Mouse (Mus musculus): Measurements from ENCODE around the gene Cabp1.

Cabp1 gene

GRCm38 (mm10) chr5:115193669-115194625, at the start of gene Cabp1:
Gene Cabp1 (minus strand): TSS chr5:115194381.
- DNase-seq (ENCODE audit: extremely low spot score, low spot score): peak; percentile 72

GRCm38 (mm10) chr5:115240191-115240590, 46.0 kb upstream of the Cabp1 start:
- no peak for DNase-seq (ENCODE audit: extremely low spot score, low spot score)

DNA sequence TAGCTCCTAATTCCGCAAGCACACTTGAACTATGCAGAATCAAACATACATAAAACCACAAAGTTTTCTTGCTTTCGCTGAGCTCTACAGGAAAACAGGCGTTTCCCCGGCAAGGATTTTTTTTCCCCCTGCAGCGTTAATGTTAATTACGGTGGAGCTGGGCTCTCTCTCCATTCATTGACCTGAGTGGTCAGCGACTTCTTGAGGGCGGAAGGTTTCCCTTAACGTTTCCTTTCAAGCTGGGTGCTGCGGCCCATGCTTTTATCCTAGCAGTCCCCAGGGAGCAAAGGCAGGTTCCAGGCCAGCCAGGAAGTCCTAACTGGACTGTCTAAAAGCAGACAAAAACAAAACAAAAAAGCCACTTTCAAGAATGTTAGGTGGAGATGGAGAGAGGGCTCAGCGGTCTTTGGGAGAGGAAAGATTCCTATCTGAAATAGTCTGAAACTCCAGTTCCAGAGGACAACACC, 44.6 kb upstream of the Cabp1 start:
- peak; percentile 29 for DNase-seq (ENCODE audit: extremely low spot score, low spot score)

DNA sequence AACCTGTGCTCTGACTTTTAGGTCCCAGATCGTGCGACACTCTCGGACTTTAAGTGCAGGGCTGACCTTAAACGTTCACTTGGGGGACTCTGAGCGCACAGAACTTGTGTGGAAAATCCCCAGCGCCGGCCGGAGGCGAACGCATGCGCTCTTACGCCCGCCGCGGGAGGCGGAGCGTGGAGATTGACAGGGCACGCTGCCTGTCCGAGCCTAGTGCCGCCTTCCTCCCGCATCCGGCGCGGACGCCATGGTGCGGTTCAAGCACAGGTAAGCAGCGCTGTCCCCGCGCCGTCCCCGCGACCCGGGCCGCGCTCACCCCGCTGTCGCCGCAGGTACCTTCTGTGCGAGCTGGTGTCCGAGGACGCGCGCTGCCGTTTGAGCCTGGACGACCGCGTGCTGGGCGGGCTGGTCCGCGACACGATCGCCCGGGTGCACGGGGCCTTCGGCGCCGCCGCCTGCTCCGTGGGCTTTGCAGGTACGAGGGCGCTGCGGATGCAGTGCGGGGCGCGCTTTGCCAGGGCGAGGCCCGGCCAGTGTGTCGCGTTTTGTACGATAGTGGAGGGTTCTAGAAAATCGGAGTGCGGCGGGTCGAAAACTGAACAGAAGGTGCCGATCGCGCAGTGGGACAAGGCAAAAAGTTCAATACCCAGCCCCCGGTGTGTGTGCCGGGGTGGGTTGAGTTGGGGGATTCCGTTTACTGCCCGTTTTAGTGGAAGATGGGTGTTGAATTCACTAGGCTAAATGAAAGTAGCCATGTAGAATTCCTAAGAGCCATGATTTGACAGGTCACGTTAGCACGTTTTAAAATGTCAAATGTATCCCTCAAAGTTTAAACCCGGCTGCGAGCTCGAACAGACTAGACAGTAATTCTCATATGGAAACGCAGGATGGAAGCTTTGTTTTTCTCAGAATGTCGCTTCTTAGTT, 43.9 kb upstream of the Cabp1 start:
- DNase-seq (ENCODE audit: extremely low spot score, low spot score): peak; percentile 89

DNA sequence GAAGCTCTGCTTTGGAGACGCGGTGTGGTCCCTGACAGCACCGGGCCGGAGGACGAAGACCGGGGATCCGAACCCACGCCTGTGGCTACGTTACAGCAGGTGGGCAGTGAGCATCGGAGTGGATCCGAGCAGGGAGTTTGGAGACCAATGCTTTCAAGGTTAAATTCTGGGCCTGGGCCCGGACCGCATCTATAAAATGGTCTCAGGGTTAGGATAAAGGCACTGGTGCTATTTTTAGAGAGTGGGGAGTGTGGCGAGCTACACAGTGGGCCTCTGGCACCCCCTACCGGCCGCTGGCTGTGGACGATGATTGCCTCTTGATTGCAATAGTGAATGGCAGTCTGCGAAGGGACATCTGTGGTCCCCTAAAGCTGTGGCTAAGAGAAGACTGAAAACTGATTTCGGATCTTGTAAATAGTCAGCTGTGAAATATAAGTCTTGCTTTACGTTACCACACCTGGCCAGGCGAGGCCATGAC, 41.6 kb upstream of the Cabp1 start, which contains the start of gene Pop5:
Pop5 (plus strand) TSS at position 51 of the 478 bp plus-strand sequence.
- peak; percentile 95 for DNase-seq (ENCODE audit: extremely low spot score, low spot score)

GRCm38 (mm10) chr5:115235323-115235771, 41.2 kb upstream of the Cabp1 start:
- DNase-seq (ENCODE audit: extremely low spot score, low spot score): no peak

DNA sequence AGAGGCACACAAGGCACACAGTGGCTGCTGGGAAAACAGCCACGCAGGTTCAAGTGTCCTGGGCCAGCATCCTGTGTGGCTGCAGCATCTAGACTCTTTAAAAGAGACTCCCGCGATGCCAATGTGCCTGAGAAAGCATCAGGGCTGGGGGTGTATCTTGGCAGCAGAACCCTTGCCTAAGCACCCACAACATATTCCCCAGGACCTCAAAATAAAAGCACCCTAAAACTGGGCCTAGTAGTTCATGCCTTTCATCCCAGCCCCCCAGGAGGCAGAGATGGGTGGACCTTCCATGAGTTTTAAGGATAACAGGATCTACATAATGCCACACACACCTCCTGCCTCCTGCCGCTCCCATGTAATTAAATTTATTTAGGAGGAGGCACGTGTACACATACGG, 40.3 kb upstream of the Cabp1 start:
- DNase-seq (ENCODE audit: extremely low spot score, low spot score): no peak

DNA sequence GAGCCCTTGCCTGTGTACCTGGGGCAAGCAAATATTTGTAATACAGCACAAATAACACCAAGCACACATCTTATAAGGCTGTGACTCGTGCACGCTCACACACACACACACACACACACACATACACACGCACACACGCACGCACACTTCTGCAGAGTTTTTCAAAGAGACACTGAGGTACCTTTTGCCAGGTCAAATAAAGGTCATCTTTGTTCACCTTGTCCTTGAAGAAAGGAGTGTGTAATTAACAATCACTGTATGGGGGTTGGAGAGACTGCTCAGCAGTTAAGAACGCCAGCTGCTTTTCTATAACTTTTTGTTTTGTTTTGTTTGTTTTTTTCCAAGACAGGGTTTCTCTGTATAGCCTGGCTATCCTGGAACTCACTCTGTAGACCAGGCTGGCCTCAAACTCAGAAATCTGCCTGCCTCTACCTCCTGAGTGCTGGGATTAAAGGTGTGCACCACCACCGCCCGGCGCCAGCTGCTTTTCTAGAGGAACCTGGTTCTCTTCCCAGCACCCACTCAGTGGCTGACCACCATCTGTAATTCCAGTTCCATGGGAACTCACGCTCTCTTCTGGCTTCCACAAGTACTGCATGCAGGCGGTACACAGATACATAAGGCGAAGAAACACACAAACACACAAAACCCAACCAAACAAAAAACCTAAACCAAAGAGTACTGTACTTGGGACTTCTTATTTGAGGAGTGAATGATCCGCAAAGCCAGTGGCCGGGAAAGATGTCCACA, 39.0 kb upstream of the Cabp1 start:
- no peak for DNase-seq (ENCODE audit: extremely low spot score, low spot score)

GRCm38 (mm10) chr5:115232516-115232915, 38.3 kb upstream of the Cabp1 start:
- DNase-seq (ENCODE audit: extremely low spot score, low spot score): no peak

DNA sequence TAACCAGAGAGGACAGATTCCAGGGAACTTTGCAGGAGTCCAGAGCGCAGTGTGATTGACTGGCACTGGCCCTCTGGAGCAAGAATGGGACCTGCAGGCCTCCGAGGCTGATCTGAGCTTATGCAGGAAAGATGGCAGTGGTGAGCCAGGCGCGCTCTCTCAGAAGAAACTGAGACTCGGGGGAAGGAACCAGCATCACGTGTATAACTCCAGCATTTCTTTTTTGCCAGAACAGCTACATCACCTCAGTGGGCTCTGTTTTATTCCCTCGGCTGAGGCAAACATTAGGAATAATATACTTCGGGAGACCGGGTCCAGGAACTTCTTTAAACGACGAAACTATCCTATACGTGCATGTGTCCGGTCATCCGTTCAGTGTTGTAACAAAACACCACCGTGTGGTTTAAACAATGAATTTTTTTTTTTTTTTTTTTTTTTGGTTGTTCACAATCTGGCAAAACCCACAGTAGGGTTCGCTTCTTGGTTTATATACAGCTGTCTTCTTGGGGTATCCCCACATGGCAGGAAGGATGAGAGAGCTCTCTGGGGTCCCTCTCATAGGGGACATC, 37.5 kb upstream of the Cabp1 start:
- no peak for DNase-seq (ENCODE audit: extremely low spot score, low spot score)

- no peak for DNase-seq (ENCODE audit: extremely low spot score, low spot score)
Measured at GRCm38 (mm10) chr5:115230830-115231551, 36.8 kb upstream of the Cabp1 start.

GRCm38 (mm10) chr5:115222485-115222884, 28.3 kb upstream of the Cabp1 start:
- DNase-seq (ENCODE audit: extremely low spot score, low spot score): no peak

DNA sequence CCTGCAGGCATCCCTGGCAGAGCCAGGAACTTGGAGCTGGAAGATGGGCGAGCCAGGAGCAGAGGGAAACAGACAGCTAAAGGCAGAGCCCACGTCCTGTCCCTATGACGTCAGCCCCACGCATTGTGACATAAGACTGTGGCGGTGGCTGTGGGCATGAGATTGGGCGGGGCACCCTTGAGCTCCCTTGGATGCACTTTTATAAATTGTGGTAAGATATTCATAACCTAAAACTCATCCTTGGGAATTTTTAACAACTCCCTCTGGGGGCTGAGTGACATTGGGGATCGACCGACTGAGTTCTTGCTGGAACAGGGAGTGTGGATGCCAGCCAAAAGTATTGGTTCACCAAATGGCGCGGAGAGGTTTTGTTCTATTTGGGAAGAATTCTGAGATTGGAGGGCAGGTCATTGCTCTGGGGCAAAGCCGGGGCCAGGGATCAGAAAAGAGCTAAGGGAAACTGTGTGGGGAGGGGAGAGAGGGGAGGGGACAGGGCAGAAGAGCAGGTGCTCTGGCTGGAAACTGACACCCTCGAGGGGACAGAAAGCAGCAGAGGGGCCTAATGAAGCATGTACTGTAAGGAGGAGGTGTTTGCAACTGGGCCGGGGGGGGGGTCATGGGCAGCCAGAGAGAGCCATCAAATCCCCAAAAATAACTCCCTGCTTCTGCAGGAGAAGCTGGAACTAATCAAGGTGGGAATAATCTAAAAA, 26.9 kb upstream of the Cabp1 start:
- no peak for DNase-seq (ENCODE audit: extremely low spot score, low spot score)

GRCm38 (mm10) chr5:115217998-115218397, 23.8 kb upstream of the Cabp1 start:
- no peak for DNase-seq (ENCODE audit: extremely low spot score, low spot score)

DNA sequence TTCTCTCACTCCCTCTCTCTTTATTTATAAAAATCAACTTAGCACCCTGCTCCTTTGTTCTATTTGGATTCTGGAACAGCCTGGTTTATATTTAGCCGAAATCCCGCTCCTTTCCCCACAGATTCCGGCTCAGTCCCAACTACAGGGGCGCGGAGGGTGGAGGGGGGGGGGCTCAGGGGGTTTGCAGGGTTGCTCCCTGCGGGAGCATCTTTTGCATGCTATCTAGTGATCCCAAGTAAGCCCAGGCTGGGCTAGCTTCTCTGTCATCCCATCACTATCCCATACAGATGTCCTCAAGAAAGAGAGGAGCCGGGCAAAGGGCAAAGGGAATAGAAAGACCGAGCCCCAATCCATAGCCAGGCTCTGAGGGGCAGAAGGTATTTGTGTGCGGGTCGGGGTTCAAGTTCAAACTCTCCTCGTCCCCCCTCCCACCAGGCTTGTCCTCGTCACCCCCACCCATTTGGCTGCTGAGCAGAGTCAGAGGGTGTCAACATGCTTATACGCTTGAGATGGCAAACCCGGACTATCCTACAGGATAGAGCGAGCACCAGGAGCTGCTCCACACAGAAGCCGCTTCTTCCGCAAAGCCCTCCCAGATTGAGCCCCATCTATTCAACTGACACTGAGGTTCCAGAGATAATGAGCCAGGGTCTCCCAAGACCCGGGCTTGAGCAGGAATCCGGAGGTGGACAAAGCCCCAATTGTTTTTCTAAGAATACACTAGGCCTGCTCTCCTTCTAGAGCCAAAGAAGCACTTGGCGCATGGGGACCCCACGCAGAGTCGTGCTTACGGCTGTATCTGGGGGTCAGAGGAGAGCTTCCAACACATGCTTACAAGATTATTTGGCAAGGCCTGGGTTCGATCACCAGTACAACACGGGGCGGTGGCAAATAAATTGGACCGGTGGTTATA, 21.3 kb upstream of the Cabp1 start:
- DNase-seq (ENCODE audit: extremely low spot score, low spot score): peak; percentile 43

DNA sequence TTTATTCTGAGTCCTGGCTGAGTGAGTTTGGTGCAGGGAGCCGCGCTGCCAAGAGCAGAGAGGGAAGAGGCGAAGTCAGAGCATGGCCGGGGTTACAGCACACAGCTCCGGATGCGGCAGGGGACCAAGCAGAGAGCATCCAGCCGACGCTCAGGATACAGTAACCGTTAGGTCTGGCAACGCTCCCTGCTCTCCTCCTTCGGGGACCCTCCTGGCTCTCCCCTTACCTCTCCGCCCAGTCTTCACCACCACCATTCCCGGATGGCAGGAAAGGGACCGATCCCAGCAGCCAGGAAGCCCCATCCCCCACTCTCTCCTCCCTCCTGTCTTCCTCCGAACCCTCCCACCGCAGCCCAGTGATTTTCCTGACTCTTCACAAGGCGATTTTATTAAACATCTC, 20.7 kb upstream of the Cabp1 start:
- DNase-seq (ENCODE audit: extremely low spot score, low spot score): peak; percentile 67

- no peak for DNase-seq (ENCODE audit: extremely low spot score, low spot score)
Measured at GRCm38 (mm10) chr5:115212861-115213260, 18.7 kb upstream of the Cabp1 start.

DNA sequence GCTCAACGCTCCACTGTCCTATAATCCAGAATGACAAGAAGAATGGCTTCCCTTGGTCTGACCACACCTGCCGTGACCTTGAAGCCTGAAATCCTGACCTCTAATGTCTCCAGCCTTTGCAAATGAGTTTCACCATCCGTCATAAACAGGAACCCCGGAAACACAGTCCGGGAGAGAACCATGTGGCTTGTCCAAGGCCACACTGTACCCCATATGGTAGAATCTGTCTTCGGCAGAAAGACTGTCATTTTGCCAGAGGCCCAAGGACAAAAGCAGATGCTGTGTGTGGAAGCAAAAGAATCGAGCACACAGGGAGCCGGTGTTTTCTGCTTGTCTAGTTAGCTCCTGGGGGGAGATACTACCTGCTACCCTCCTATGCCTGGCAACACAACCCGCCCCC, 18.3 kb upstream of the Cabp1 start:
- DNase-seq (ENCODE audit: extremely low spot score, low spot score): no peak

All from neural tube, embryonic 10.5 days (tissue).